Mouse (Mus musculus) lung, adult 2 months (tissue): ENCODE measurements around the gene Fkbp2. TPM values are rescaled to one million over a fixed set of nuclear protein-coding genes. Genes with fewer than 3 reads are reported as not detected.
"Not testable (repeated sequence)": the region's sequence is repeated elsewhere in the genome, so short reads cannot be mapped to it uniquely, and the experiment has no call there.

Experiments used
- DNase-seq: peaks from one replicate; pipeline ENCODE4 v3.0.0; 2022
- H3K4me1 ChIP-seq: fragments of 200-500 bp; 2 replicates; pipeline ENCODE4 v1.6.1; 2011; ENCODE audit warnings: low read length; ENCODE audit not compliant: control insufficient read depth, insufficient read depth
- H3K4me3 ChIP-seq: fragments of 200-500 bp; replicated peaks from 2 replicates; pipeline ENCODE3; 2011; ENCODE audit warnings: low read depth, mild to moderate bottlenecking, control low read depth, low read length; ENCODE audit errors: extremely low read depth
- CTCF ChIP-seq: fragments of 200-500 bp; IDR thresholded peaks from 2 replicates; pipeline ENCODE4 v1.5.1; 2011; ENCODE audit warnings: mild to moderate bottlenecking, low read length, control low read depth; ENCODE audit not compliant: insufficient read depth
- POLR2A ChIP-seq: fragments of 200-500 bp; IDR thresholded peaks from 2 replicates; pipeline ENCODE4 v1.6.1; 2011; ENCODE audit warnings: low read depth, mild to moderate bottlenecking, control low read depth, low read length, borderline replicate concordance; ENCODE audit errors: extremely low read depth
- WGBS: fragments of 180-500 bp; shearing (Covaris S2); methylation state at CpG from one replicate; pipeline ENCODE4 v1.1.7; 2018; 5-methylcytosine and 5-hydroxymethylcytosine counted together
- polyA plus RNA-seq: library from polyadenylated mRNA; depleted of rRNA; stranded (reverse); fragments of >200 nt; gene quantifications from 2 replicates; pipeline ENCODE4 v1.2.3, GENCODE M21; 2012

Fkbp2 gene
- polyA plus RNA-seq, 1 experiment = 51.3 TPM

GRCm38 (mm10) chr19:6992011-6992858 lies 11.9 kb upstream of the Fkbp2 start, which contains the start of gene Dnajc4:
Gene Dnajc4, minus strand, starts transcription at chr19:6992572.
- TF ChIP-seq CTCF = no peak
- TF ChIP-seq POLR2A = peak; percentile 56; the same call in 1 of the 2 replicates
- peak; percentile 91 for DNase-seq
- peak within 1 kb of the TSS; percentile 94 for H3K4me3 ChIP-seq
- 1% methylated on average over 37 of the region's 37 CpGs for WGBS
- peaks cover 23% of the 10 kb centered on the region for H3K4me1 ChIP-seq

GRCm38 (mm10) chr19:6991166-6991565 lies 10.9 kb upstream of the Fkbp2 start:
- WGBS = 90% methylated on average over 6 of the region's 6 CpGs
- H3K4me3 ChIP-seq, DNase-seq: not testable (repeated sequence)
- H3K4me1 ChIP-seq = peaks cover 22% of the 10 kb centered on the region

- DNase-seq = no peak
- Histone ChIP-seq H3K4me3 (no peak overlapping the region), H3K4me1 (peaks cover 22% of the 10 kb centered on the region)
- 89% methylated on average over 6 of the region's 6 CpGs for WGBS
- TF ChIP-seq CTCF (no peak), POLR2A (no peak)
Measured at GRCm38 (mm10) chr19:6990712-6991111, 10.4 kb upstream of the Fkbp2 start.

- H3K4me1 ChIP-seq = peaks cover 16% of the 10 kb centered on the region
- DNase-seq = no peak
- 75% methylated on average over 8 of the region's 8 CpGs for WGBS
- TF ChIP-seq CTCF (no peak), POLR2A (no peak)
- no peak overlapping the region for H3K4me3 ChIP-seq
Measured at GRCm38 (mm10) chr19:6989251-6989650, 8.9 kb upstream of the Fkbp2 start.

- Histone ChIP-seq H3K4me3 (peak overlapping the region; percentile 86), H3K4me1 (peaks cover 14% of the 10 kb centered on the region)
- no peak for TF ChIP-seq CTCF
- TF ChIP-seq POLR2A = no peak
- no peak for DNase-seq
- WGBS = 3% methylated on average over 8 of the region's 8 CpGs
Measured at GRCm38 (mm10) chr19:6987904-6988285, 7.6 kb upstream of the Fkbp2 start.

GRCm38 (mm10) chr19:6987061-6987903 lies 7.0 kb upstream of the Fkbp2 start, which contains the start of gene Vegfb:
Gene Vegfb, minus strand, starts transcription at chr19:6987651.
- Histone ChIP-seq H3K4me3 (peak within 1 kb of the TSS; percentile 86), H3K4me1 (peaks cover 13% of the 10 kb centered on the region)
- TF ChIP-seq POLR2A = no peak
- no peak for TF ChIP-seq CTCF
- DNase-seq = peak; percentile 75
- WGBS = under 1% methylated on average over 82 of the region's 85 CpGs

GRCm38 (mm10) chr19:6985951-6986708 lies 5.8 kb upstream of the Fkbp2 start:
- DNase-seq = no peak
- Histone ChIP-seq H3K4me1 (peaks cover 9% of the 10 kb centered on the region), H3K4me3 (no peak overlapping the region)
- WGBS = 82% methylated on average over 10 of the region's 10 CpGs
- TF ChIP-seq POLR2A = no peak
- no peak for TF ChIP-seq CTCF

- no peak overlapping the region for H3K4me3 ChIP-seq
- TF ChIP-seq POLR2A (no peak), CTCF (no peak)
- WGBS = 88% methylated on average over 19 of the region's 19 CpGs
- H3K4me1 ChIP-seq = peaks cover 9% of the 10 kb centered on the region
- no peak for DNase-seq
Measured at GRCm38 (mm10) chr19:6985300-6985699, 5.0 kb upstream of the Fkbp2 start.

- TF ChIP-seq POLR2A = no peak
- TF ChIP-seq CTCF = no peak
- DNase-seq = no peak
- WGBS = 95% methylated on average over 5 of the region's 5 CpGs
- Histone ChIP-seq H3K4me3 (no peak overlapping the region), H3K4me1 (peaks cover 12% of the 10 kb centered on the region)
Measured at GRCm38 (mm10) chr19:6983621-6984020, 3.3 kb upstream of the Fkbp2 start.
